Mouse (Mus musculus): ENCODE measurements at regions not wholly inside any gene's neighbourhood (a gene's known extent, or its start where the extent isn't known, plus 50 kb on each side); places are given as distances from the start of the nearest gene placed in this dataset.
A peak's percentile ranks its signal among the peaks of the same experiment; 100 is the strongest.

- no peak for DNase-seq
Measured at GRCm38 (mm10) chr12:26885831-26886634, 417.0 kb downstream of the Cmpk2 start.

GRCm38 (mm10) chr12:26885083-26885482 is 416.1 kb downstream of the Cmpk2 start:
- no peak for DNase-seq

DNA sequence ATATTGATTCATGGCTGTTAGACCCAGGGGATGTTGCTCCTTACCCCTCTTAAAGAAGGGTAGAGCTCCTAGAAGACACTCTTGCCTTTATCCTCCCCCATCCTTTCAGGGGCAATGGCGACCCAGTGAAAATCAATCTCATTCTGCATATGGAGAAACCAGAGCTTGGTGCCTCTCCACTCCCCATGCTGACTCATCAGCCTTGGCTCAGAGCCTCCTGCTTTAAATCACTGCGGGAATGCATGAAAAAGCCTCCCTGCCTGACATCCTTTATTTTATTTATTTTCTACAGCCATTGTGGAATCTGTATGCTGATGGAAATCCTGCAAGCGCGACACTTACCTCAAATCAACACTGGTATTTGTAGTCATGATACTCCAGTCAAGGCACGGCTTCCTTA is 415.2 kb downstream of the Cmpk2 start:
- peak; percentile 79 for DNase-seq

DNA sequence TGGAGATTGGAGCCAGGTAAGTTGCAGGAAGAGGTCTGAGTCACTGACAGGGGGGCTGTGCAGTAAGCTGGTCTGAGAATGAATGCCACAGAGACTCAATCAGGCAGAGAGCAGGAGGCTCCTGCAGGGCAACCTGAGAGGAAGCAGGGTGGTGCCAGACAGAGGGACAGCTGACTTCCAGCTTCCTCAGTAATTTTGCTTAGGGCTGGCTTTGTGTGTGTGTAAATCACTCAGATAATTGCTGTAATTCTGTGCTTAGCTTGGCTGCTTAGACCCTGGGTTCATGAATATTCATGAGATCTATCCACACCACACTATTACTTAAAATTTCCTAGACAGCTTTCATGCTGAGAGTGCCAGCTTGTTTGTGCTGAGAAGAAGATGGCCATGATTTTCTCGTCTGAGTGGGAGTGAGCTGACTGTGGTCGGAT is 408.7 kb downstream of the Cmpk2 start:
- DNase-seq: no peak

- no peak for DNase-seq
Measured at GRCm38 (mm10) chr12:26877284-26877683, 408.3 kb downstream of the Cmpk2 start.

GRCm38 (mm10) chr12:26872466-26872865 is 403.5 kb downstream of the Cmpk2 start:
- no peak for DNase-seq

DNA sequence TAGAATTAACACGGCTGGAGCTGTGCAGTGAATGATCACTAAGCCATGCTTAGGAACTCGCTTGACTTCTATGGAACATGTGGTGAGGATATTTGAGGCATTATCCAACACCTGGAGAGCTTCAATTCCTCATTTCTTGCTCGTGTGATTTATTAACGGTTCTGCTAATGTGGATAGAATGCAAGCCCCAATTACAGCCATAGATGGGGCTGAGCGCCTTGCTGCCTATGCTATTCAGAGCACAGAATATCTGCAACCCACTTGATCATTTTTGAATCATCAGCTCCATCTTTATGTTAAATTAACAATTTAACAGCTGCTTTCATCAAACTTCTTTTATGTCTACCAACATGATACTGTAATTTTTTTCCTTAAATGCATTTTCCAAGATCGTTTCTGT is 398.7 kb downstream of the Cmpk2 start:
- no peak for DNase-seq

- peak; percentile 45 for DNase-seq
Measured at GRCm38 (mm10) chr12:26855091-26855516, 386.1 kb downstream of the Cmpk2 start.

DNA sequence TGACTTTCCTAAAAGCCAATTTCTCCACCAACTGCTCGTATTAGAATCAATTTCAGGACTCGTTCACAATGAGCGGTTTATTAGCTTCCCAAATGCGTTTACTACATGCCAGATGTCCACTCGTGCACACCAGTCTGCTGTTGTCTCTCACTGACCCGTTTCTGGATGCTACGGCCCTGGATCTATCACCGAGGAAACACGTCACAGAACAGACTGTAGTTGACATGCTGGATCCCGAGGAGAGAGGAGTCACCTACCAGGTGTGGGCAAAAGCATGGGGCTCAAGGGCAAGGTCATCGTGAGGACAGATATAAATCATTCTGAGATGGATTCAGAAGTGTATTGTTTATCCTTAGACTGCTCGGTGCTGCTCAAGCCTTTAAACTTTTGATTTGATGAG is 375.9 kb downstream of the Cmpk2 start:
- DNase-seq: no peak

DNA sequence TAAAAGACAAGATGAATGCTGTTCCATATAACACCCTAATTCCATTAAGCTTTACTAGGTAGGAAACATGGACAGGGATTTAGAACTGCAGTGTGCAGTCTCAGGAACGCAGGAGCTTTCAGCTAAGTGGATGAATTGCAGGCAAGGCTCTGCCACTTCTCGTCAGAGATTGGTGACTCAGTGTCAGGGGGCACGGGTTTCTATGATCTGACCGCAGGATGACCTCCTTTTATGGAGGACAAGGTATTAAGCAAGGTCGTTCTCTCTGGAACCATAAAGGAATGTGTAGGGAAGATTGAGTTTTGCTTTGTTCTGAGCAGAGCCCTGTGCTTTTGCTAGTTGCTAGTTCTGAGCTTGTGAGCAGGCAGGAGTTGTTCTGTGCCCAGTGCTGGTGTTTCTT is 373.7 kb downstream of the Cmpk2 start:
- DNase-seq: no peak

GRCm38 (mm10) chr12:26821257-26821968 is 352.4 kb downstream of the Cmpk2 start:
- DNase-seq: no peak

- DNase-seq: no peak
Measured at GRCm38 (mm10) chr12:26817866-26818265, 348.9 kb downstream of the Cmpk2 start.

DNA sequence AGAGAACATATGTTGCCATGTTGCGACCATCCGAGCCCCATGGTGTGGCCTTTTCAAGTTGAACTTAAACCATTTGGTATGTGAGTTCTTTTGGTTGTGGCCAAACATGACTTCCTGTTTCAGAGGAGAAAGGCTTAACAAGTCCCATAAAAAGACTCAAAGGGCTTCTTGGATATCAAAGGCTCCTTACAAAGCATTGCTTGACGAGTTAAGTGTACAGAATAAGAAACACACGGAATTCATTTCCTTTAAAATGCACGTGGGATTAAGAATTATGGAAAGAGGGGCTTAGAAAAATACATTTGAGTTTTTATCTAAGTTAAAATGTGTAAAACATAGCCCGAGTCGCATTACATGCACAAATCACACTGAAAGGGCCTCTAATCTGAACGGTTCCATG is 346.8 kb downstream of the Cmpk2 start:
- DNase-seq: no peak

DNA sequence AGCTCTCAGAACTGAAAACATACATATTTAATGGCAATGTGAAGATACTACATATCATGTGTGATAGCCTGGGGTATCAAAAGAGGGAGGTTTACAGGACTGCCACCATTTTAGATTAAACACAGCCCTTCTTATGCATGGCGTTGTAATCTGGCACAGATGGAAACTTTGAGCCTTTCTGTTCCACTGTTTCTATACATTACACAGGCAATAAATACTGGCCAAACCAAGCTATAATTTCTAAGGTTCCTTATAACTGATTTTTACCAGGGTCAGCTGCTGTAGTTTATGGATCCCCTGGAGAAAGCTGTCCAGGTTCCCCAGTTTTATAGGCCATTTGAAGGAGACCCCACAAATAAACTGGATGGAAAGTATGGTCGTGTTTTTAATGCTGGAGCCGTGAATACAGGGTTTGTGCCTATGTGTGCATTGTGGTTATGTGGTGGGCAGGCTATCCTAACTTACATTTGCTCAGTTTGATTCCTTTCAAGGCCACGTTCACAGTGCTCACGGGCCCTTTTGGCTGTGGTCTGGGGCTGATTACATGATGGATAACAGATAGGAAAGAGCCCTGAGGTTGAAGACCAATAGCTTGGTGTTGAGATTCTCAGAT is 341.7 kb downstream of the Cmpk2 start:
- no peak for DNase-seq

- DNase-seq: peak; percentile 17
Measured at GRCm38 (mm10) chr12:26809670-26810069, 340.7 kb downstream of the Cmpk2 start.

- DNase-seq: no peak
Measured at GRCm38 (mm10) chr12:26802542-26802941, 333.5 kb downstream of the Cmpk2 start.

GRCm38 (mm10) chr12:26799310-26799709 is 330.3 kb downstream of the Cmpk2 start:
- no peak for DNase-seq

- DNase-seq: no peak
Measured at GRCm38 (mm10) chr12:26796367-26796766, 327.4 kb downstream of the Cmpk2 start.

DNA sequence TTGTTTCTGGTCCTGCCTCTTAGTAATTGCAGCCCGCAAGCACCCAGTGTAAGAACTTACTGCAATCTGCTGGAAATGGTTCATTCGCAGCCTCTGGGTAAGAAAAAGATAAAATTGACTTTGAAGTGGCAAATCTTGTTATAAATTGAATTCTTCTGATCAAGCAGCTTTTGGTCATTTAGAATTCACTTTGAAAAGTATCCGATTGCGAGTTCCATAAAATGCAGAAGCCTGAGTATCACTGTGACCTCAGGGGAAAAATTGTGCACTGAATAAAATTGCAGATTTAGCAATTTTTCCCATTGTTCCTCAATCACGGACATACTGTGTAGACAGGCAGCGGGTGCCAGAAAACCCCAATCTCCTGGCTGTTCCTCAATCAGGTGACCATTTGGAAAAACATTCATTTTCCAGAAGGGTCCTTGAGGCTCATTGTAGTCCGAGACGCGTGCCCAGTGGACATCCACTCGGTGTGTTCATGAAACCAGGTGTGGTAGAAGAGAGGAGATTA is 320.4 kb downstream of the Cmpk2 start:
- DNase-seq: no peak

DNA sequence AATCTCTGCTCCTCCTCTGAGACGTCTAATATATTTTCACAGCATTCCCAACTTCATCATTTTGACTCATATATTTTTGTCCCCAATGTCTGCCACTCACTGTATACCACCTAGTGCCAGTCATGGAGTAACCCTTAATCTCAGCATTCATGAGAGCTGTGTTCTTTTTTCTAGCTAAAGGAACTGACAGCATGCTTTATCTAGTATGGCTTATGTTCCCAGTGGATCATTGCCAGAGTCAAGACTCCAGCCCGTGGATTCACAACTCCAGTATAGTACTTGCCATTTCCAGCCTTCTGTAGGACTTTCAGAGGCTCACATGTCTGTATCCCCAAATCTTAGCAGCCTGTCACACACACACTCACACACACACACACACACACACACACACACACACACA is 316.5 kb downstream of the Cmpk2 start:
- no peak for DNase-seq

GRCm38 (mm10) chr12:26784426-26784825 is 315.4 kb downstream of the Cmpk2 start:
- no peak for DNase-seq

GRCm38 (mm10) chr12:26783800-26784199 is 314.8 kb downstream of the Cmpk2 start:
- no peak for DNase-seq

GRCm38 (mm10) chr12:26781537-26781936 is 312.5 kb downstream of the Cmpk2 start:
- DNase-seq: peak; percentile 79

- DNase-seq: no peak
Measured at GRCm38 (mm10) chr12:26778796-26779195, 309.8 kb downstream of the Cmpk2 start.
